Mouse (Mus musculus) layer of hippocampus, postnatal 25 days (tissue): ENCODE data around the gene Gm21985. TPM values are rescaled to one million over a fixed set of nuclear protein-coding genes. Genes with fewer than 3 reads are reported as not detected.

Source experiments
- DNase-seq, 2 experiments: peaks; one replicate each; pipeline ENCODE4 v3.0.0; 2022; ENCODE audit warnings: mixed read lengths in 2 of 2, low spot score in 1 of 2; ENCODE audit errors: extremely low spot score in 1 of 2
- total RNA-seq, 2 experiments: library from RNA; stranded (reverse); gene quantifications; 2 replicates each; pipeline ENCODE4 v1.2.3; 2021

Gm21985 gene
- total RNA-seq, 2 experiments from 2014 or later, result 0.54 to 5.3 TPM

- DNase-seq, result no peak
Measured at GRCm38 (mm10) chr2:112454125-112454861, 188.2 kb downstream of the Gm21985 start.

DNA sequence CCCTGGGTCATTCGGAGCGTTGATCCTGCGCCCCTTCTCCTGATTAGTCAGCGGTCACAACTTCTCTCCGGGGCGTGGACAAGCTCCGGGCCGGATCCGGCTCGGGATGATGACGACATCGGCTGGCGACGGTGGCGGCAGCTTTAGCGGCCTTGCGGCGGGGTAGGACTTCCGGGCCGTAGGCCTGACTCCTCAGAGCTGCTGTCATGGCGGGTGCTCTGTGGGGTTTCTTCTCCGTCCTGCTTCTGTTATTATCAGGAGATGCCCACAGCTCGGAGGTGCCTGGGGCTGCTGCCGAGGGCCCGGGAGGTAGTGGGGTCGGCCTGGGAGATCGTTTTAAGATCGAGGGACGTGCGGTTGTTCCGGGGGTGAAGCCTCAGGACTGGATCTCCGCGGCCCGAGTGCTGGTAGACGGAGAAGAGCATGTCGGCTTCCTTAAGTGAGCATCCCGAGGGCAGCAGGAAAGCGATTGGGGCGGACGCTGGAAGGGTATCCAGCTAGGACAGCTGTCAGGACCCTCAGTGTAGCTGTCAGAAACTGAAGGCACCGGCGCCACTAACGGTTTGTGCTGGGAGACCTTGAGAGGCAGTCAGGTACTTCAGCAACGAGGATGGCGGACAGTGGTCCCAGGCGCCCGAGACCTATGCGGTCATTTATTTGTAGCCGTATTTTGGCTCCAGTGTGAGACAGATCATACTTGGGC, 188.9 kb downstream of the Gm21985 start, which contains the start of gene Emc7:
Gene Emc7, plus strand, starts transcription at position 136 of the 703 bp plus-strand sequence.
- DNase-seq, result peak; percentile 98 to 99

Other genes starting within 250 kb of the Gm21985 start
- not detected for gene Olfr1311, start 241.9 kb upstream of the Gm21985 start, total RNA-seq
- gene Olfr1312, start 216.1 kb upstream of the Gm21985 start, total RNA-seq, result not detected
- not detected for gene Olfr1313, start 188.5 kb upstream of the Gm21985 start, total RNA-seq
- not detected for gene Olfr1314, start 169.5 kb upstream of the Gm21985 start, total RNA-seq
- not detected for gene Olfr1315-ps1, start 150.9 kb upstream of the Gm21985 start, total RNA-seq
- gene Olfr1316, start 131.3 kb upstream of the Gm21985 start, total RNA-seq, result not detected
- not detected for gene Olfr1317, start 126.0 kb upstream of the Gm21985 start, total RNA-seq
- not detected for gene Olfr1318, start 112.1 kb upstream of the Gm21985 start, total RNA-seq
- gene Lpcat4, start 26.8 kb upstream of the Gm21985 start, total RNA-seq, result 10 to 100 TPM; 78.7 to 95.6 TPM
- gene Nutm1, start 7.0 kb upstream of the Gm21985 start, total RNA-seq, result not detected
- 10 to 100 TPM; 53.6 to 59.6 TPM for gene Nop10, start 4.4 kb upstream of the Gm21985 start, total RNA-seq
- 100 to 1,000 TPM in 1 of 2 experiments, 10 to 100 TPM in 1; 94.4 to 109 TPM for gene Slc12a6, start 489 bp upstream of the Gm21985 start, total RNA-seq
- gene Emc4, start 101.7 kb downstream of the Gm21985 start, total RNA-seq, result 100 to 1,000 TPM; 141 to 144 TPM
- gene Katnbl1, start 112.9 kb downstream of the Gm21985 start, total RNA-seq, result 10 to 100 TPM; 10.4 to 12.5 TPM
- 10 to 100 TPM; 44.4 to 46.2 TPM for gene Emc7, start 188.7 kb downstream of the Gm21985 start, total RNA-seq
- gene Chrm5, start 214.5 kb downstream of the Gm21985 start, total RNA-seq, result 10 to 100 TPM in 1 of 2 experiments, 1 to 10 TPM in 1; 4.2 to 10.5 TPM
- gene Aven, start 226.7 kb downstream of the Gm21985 start, total RNA-seq, result 1 to 10 TPM; 8.1 to 9.5 TPM